Mouse (Mus musculus): ENCODE results near the gene Cox10. TPM values are rescaled to one million over a fixed set of nuclear protein-coding genes. Genes with fewer than 3 reads are reported as not detected.

The Cox10 gene
- polyA plus RNA-seq, 1 experiment from 2014 or later = 22.6 TPM

- WGBS = 89% methylated on average over 3 of the region's 3 CpGs
- no peak overlapping the region for H3K4me3 ChIP-seq
- H3K4me1 ChIP-seq (replicated peaks) = no peaks in the 10 kb centered on the region
- ATAC-seq (ENCODE audit: low FRiP score) = no peak
- H3K4me2 ChIP-seq = no peak overlapping the region
- H3K27ac ChIP-seq = no peak overlapping the region
- no peak overlapping the region for H3K9ac ChIP-seq
- H3K27me3 ChIP-seq = 0 out of 2 replicates have a peak, but pooled peaks cover 23% of the 10 kb centered on the region
- H3K36me3 ChIP-seq = no peaks in the 10 kb centered on the region
- H3K9me3 ChIP-seq = no peaks in the 10 kb centered on the region
These were observed 135.3 kb downstream of the Cox10 start for GRCm38 (mm10) chr11:63943947-63944346.

- no peak overlapping the region for H3K4me3 ChIP-seq
- WGBS = 95% methylated on average over 13 of the region's 13 CpGs
These were observed 135.9 kb downstream of the Cox10 start for GRCm38 (mm10) chr11:63943268-63943890.

GRCm38 (mm10) chr11:63942177-63942576 is 137.1 kb downstream of the Cox10 start:
- H3K9me3 ChIP-seq = no peaks in the 10 kb centered on the region
- no peaks in the 10 kb centered on the region for H3K4me1 ChIP-seq (replicated peaks)
- H3K9ac ChIP-seq = no peak overlapping the region
- no peak overlapping the region for H3K27ac ChIP-seq
- no peak overlapping the region for H3K4me2 ChIP-seq
- no peak overlapping the region for H3K4me3 ChIP-seq
- H3K27me3 ChIP-seq = peaks cover 18% of the 10 kb centered on the region; the same call in 1 of the 2 replicates
- no peaks in the 10 kb centered on the region for H3K36me3 ChIP-seq
- WGBS = 82% methylated on average over 8 of the region's 8 CpGs
- ATAC-seq (ENCODE audit: low FRiP score) = no peak

More at GRCm38 (mm10) chr11:63943268-63943890, 135.9 kb downstream of the Cox10 start:
- Histone ChIP-seq H3K36me3 (no peaks in the 10 kb centered on the region), H3K27ac (no peak overlapping the region), H3K9me3 (no peaks in the 10 kb centered on the region), H3K9ac (no peak overlapping the region), H3K27me3 (0 out of 2 replicates have a peak, but pooled peaks cover 17% of the 10 kb centered on the region), H3K4me2 (no peak overlapping the region), H3K4me1 (replicated peaks) (no peaks in the 10 kb centered on the region)
- ATAC-seq (ENCODE audit: low FRiP score) = no peak

- no peaks in the 10 kb centered on the region for H3K4me1 ChIP-seq (replicated peaks)
- H3K27me3 ChIP-seq = peaks cover 32% of the 10 kb centered on the region; the same call in 1 of the 2 replicates
- no peaks in the 10 kb centered on the region for H3K36me3 ChIP-seq
- 34% methylated on average over 3 of the region's 3 CpGs for WGBS
- ATAC-seq (ENCODE audit: low FRiP score) = no peak
- H3K9ac ChIP-seq = no peak overlapping the region
- H3K27ac ChIP-seq = no peak overlapping the region
- H3K4me3 ChIP-seq = no peak overlapping the region
- no peaks in the 10 kb centered on the region for H3K9me3 ChIP-seq
- H3K4me2 ChIP-seq = no peak overlapping the region
These were observed 142.6 kb downstream of the Cox10 start for GRCm38 (mm10) chr11:63936641-63937040.

GRCm38 (mm10) chr11:63926901-63927300 is 152.4 kb downstream of the Cox10 start:
- Histone ChIP-seq H3K36me3 (no peaks in the 10 kb centered on the region), H3K9me3 (no peaks in the 10 kb centered on the region), H3K27ac (no peak overlapping the region), H3K4me2 (no peak overlapping the region), H3K9ac (no peak overlapping the region), H3K4me3 (no peak overlapping the region), H3K27me3 (peaks cover 53% of the 10 kb centered on the region), H3K4me1 (replicated peaks) (peaks cover 29% of the 10 kb centered on the region)
- no peak for ATAC-seq (ENCODE audit: low FRiP score)
- WGBS = 71% methylated on average over 6 of the region's 6 CpGs

GRCm38 (mm10) chr11:63925161-63925582 is 154.1 kb downstream of the Cox10 start:
- Histone ChIP-seq H3K4me1 (replicated peaks) (peaks cover 45% of the 10 kb centered on the region), H3K4me2 (peak overlapping the region; percentile 49), H3K27me3 (peaks cover 67% of the 10 kb centered on the region), H3K4me3 (peak overlapping the region; percentile 27), H3K36me3 (no peaks in the 10 kb centered on the region), H3K9ac (0 out of 2 replicates have a peak overlapping the region, but pooled peaks have one; percentile 35), H3K9me3 (no peaks in the 10 kb centered on the region), H3K27ac (no peak overlapping the region)
- ATAC-seq (ENCODE audit: low FRiP score) = no peak
- under 1% methylated on average over 31 of the region's 31 CpGs for WGBS

- Histone ChIP-seq H3K9me3 (no peaks in the 10 kb centered on the region), H3K4me2 (peak overlapping the region; percentile 49), H3K36me3 (no peaks in the 10 kb centered on the region), H3K9ac (no peak overlapping the region), H3K4me3 (0 out of 2 replicates have a peak overlapping the region, but pooled peaks have one; percentile 59), H3K27me3 (peaks cover 71% of the 10 kb centered on the region), H3K27ac (no peak overlapping the region), H3K4me1 (replicated peaks) (peaks cover 53% of the 10 kb centered on the region)
- no peak for ATAC-seq (ENCODE audit: low FRiP score)
- WGBS = 4% methylated on average over 26 of the region's 26 CpGs
These were observed 154.9 kb downstream of the Cox10 start for GRCm38 (mm10) chr11:63924286-63924930.

- no peak overlapping the region for H3K27ac ChIP-seq
- no peak for ATAC-seq (ENCODE audit: low FRiP score)
- peaks cover 77% of the 10 kb centered on the region for H3K27me3 ChIP-seq
- H3K4me2 ChIP-seq = peak overlapping the region; percentile 88
- under 1% methylated on average over 29 of the region's 29 CpGs for WGBS
- peaks cover 63% of the 10 kb centered on the region for H3K4me1 ChIP-seq (replicated peaks)
- peak overlapping the region; percentile 59 for H3K4me3 ChIP-seq
- peak overlapping the region; percentile 46; the same call in 1 of the 2 replicates for H3K9ac ChIP-seq
- H3K36me3 ChIP-seq = no peaks in the 10 kb centered on the region
- no peaks in the 10 kb centered on the region for H3K9me3 ChIP-seq
These were observed 155.9 kb downstream of the Cox10 start for GRCm38 (mm10) chr11:63923386-63923785.

- peak within 1 kb of the TSS; percentile 88 for H3K4me2 ChIP-seq
- no peaks in the 10 kb centered on the region for H3K9me3 ChIP-seq
- ATAC-seq (ENCODE audit: low FRiP score) = peak; percentile 96
- peaks cover 66% of the 10 kb centered on the region for H3K4me1 ChIP-seq (replicated peaks)
- H3K9ac ChIP-seq = peak within 1 kb of the TSS; percentile 80
- peaks cover 89% of the 10 kb centered on the region for H3K27me3 ChIP-seq
- H3K27ac ChIP-seq = peak within 1 kb of the TSS; percentile 80
- H3K36me3 ChIP-seq = no peaks in the 10 kb centered on the region
- peak within 1 kb of the TSS; percentile 59 for H3K4me3 ChIP-seq
- WGBS = under 1% methylated on average over 42 of the region's 43 CpGs
These were observed 157.1 kb downstream of the Cox10 start, which contains the start of gene Hs3st3b1 for GRCm38 (mm10) chr11:63922091-63922621. Gene Hs3st3b1, minus strand, starts transcription at chr11:63922290.

- Histone ChIP-seq H3K4me3 (peak overlapping the region; percentile 59), H3K36me3 (no peaks in the 10 kb centered on the region), H3K9ac (peak overlapping the region; percentile 80), H3K4me2 (peak overlapping the region; percentile 88), H3K9me3 (no peaks in the 10 kb centered on the region), H3K27me3 (peaks cover 85% of the 10 kb centered on the region), H3K27ac (peak overlapping the region; percentile 80), H3K4me1 (replicated peaks) (peaks cover 71% of the 10 kb centered on the region)
- no peak for ATAC-seq (ENCODE audit: low FRiP score)
- WGBS = under 1% methylated on average over 78 of the region's 80 CpGs
These were observed 158.0 kb downstream of the Cox10 start for GRCm38 (mm10) chr11:63921044-63921951.

GRCm38 (mm10) chr11:63920531-63920930 is 158.7 kb downstream of the Cox10 start:
- ATAC-seq (ENCODE audit: low FRiP score) = peak; percentile 68
- H3K4me3 ChIP-seq = peak overlapping the region; percentile 59
- H3K4me1 ChIP-seq (replicated peaks) = peaks cover 71% of the 10 kb centered on the region
- no peaks in the 10 kb centered on the region for H3K9me3 ChIP-seq
- H3K27ac ChIP-seq = peak overlapping the region; percentile 55; the same call in 1 of the 2 replicates
- H3K36me3 ChIP-seq = no peaks in the 10 kb centered on the region
- H3K9ac ChIP-seq = peak overlapping the region; percentile 80
- H3K4me2 ChIP-seq = peak overlapping the region; percentile 88
- peaks cover 81% of the 10 kb centered on the region for H3K27me3 ChIP-seq
- under 1% methylated on average over 33 of the region's 33 CpGs for WGBS

Data from hindbrain, embryonic 13.5 days (tissue).